8 mouse cellular contexts compared by ENCODE assay signal in genomic region chr10:80935241-80935640, GRCm38 (mm10). TPM values are rescaled to one million over a fixed set of nuclear protein-coding genes. Genes with fewer than 3 reads are reported as not detected.
DNase-seq lines count a peak whose midpoint lies in the region; ATAC-seq lines count a peak whose summit lies in the region.

No protein-coding gene starts in this region.

- H3K27ac ChIP-seq in lung, embryonic 15.5 days: 0 out of 2 replicates have a peak overlapping the region, but pooled peaks have one; percentile 15
- H3K27ac ChIP-seq in hindbrain, embryonic 13.5 days: 0 out of 2 replicates have a peak overlapping the region, but pooled peaks have one; percentile 46
- no peak overlapping the region for H3K27ac ChIP-seq in midbrain, embryonic 14.5 days (replicated peaks; ENCODE audit: low read depth, low read length)

- H3K4me3 ChIP-seq in lung, embryonic 15.5 days: no peak overlapping the region
- H3K4me3 ChIP-seq in hindbrain, embryonic 13.5 days: no peak overlapping the region
- no peak overlapping the region for H3K4me3 ChIP-seq in midbrain, embryonic 14.5 days (replicated peaks; ENCODE audit: low read depth, low read length)

- no peak for ATAC-seq in lung, embryonic 15.5 days (ENCODE audit: borderline replicate concordance, extremely low read depth, low FRiP score, low TSS enrichment)
- 0 out of 2 replicates have a peak, but pooled peaks have one; percentile 20 for ATAC-seq in common myeloid progenitor, adult 5-6 weeks (replicated peaks; ENCODE audit: low read depth, poor library complexity, severe bottlenecking)
- no peak for ATAC-seq in hindbrain, embryonic 13.5 days (ENCODE audit: low FRiP score)
- ATAC-seq in midbrain, embryonic 14.5 days (ENCODE audit: low FRiP score, low TSS enrichment): no peak

- no peaks in the 10 kb centered on the region for H3K9me3 ChIP-seq in lung, embryonic 15.5 days
- no peaks in the 10 kb centered on the region for H3K9me3 ChIP-seq in hindbrain, embryonic 13.5 days
- no peaks in the 10 kb centered on the region for H3K9me3 ChIP-seq in midbrain, embryonic 14.5 days (ENCODE audit: control insufficient read depth, low read length)

- peaks cover 30% of the 10 kb centered on the region for H3K27me3 ChIP-seq in lung, embryonic 15.5 days
- peaks cover 91% of the 10 kb centered on the region for H3K27me3 ChIP-seq in hindbrain, embryonic 13.5 days
- peaks cover 64% of the 10 kb centered on the region for H3K27me3 ChIP-seq in midbrain, embryonic 14.5 days (ENCODE audit: control insufficient read depth, insufficient read depth, low read length)

- H3K36me3 ChIP-seq in lung, embryonic 15.5 days: no peaks in the 10 kb centered on the region
- no peaks in the 10 kb centered on the region for H3K36me3 ChIP-seq in hindbrain, embryonic 13.5 days
- no peaks in the 10 kb centered on the region for H3K36me3 ChIP-seq in midbrain, embryonic 14.5 days (ENCODE audit: control insufficient read depth, insufficient read depth, low read length)

- H3K4me2 ChIP-seq in lung, embryonic 15.5 days: peak overlapping the region; percentile 79
- H3K4me2 ChIP-seq in hindbrain, embryonic 13.5 days: no peak overlapping the region; the same call in 1 of the 2 replicates
- H3K4me2 ChIP-seq in midbrain, embryonic 14.5 days (ENCODE audit: low read length): no peak overlapping the region

- DNase-seq in lung, postnatal 14 days: no peak
- peak; percentile 43 for DNase-seq in midbrain, embryonic 14.5 days
- no peak for DNase-seq in layer of hippocampus, adult 8-10 months (ENCODE audit: low spot score in 2 of 2)
- no peak for DNase-seq in right cerebral cortex, adult 2 months (ENCODE audit: low spot score in 2 of 2)
- no peak for DNase-seq in kidney, postnatal 25 days

- WGBS in lung, embryonic 15.5 days: 13% methylated on average over 3 of the region's 3 CpGs
- 1% methylated on average over 3 of the region's 3 CpGs for WGBS in hindbrain, embryonic 13.5 days
- WGBS in midbrain, embryonic 14.5 days: 2% methylated on average over 3 of the region's 3 CpGs

- no peak overlapping the region for H3K9ac ChIP-seq in lung, embryonic 15.5 days
- H3K9ac ChIP-seq in hindbrain, embryonic 13.5 days: no peak overlapping the region
- no peak overlapping the region for H3K9ac ChIP-seq in midbrain, embryonic 14.5 days (replicated peaks; ENCODE audit: low read length)

- peaks cover 86% of the 10 kb centered on the region for H3K4me1 ChIP-seq in lung, embryonic 15.5 days
- H3K4me1 ChIP-seq in hindbrain, embryonic 13.5 days (replicated peaks): peaks cover 99% of the 10 kb centered on the region
- H3K4me1 ChIP-seq in midbrain, embryonic 14.5 days (ENCODE audit: control insufficient read depth, insufficient read depth, low read length): peaks cover 59% of the 10 kb centered on the region

RNA-seq across cellular contexts. Expression of gene Gadd45b, which starts 5.4 kb away (rescaled TPM):
- polyA plus RNA-seq in lung, embryonic 15.5 days (2015; fragmentation: Nextera tagmentation; extraction: Ambion mirVana): 42.7 and 42.9 TPM in 2 replicates
- total RNA-seq in common myeloid progenitor, adult 5-6 weeks (2017): 6.9 and 7.5 TPM in 2 replicates
- 8.0 and 8.1 TPM in 2 replicates for polyA plus RNA-seq in hindbrain, embryonic 13.5 days (2015; fragmentation: Nextera tagmentation; extraction: Ambion mirVana)
- polyA plus RNA-seq in midbrain, embryonic 14.5 days (2014; fragmentation: Nextera tagmentation; extraction: Ambion mirVana): 4.3 and 8.0 TPM in 2 replicates
- 10 to 100 TPM; 17.4 to 22.9 (median 20.2) TPM for total RNA-seq in layer of hippocampus, adult 8-10 months (2022)

RNA-seq across cellular contexts. Expression of gene Lmnb2, which starts 17.2 kb away (rescaled TPM):
- 55.8 and 60.4 TPM in 2 replicates for polyA plus RNA-seq in lung, embryonic 15.5 days (2015; fragmentation: Nextera tagmentation; extraction: Ambion mirVana)
- total RNA-seq in common myeloid progenitor, adult 5-6 weeks (2017): 44.0 and 46.6 TPM in 2 replicates
- 41.5 and 43.9 TPM in 2 replicates for polyA plus RNA-seq in hindbrain, embryonic 13.5 days (2015; fragmentation: Nextera tagmentation; extraction: Ambion mirVana)
- 13.9 and 20.0 TPM in 2 replicates for polyA plus RNA-seq in midbrain, embryonic 14.5 days (2014; fragmentation: Nextera tagmentation; extraction: Ambion mirVana)
- total RNA-seq in layer of hippocampus, adult 8-10 months (2022): 10 to 100 TPM; 17.2 to 22.9 (median 19.9) TPM

RNA-seq across cellular contexts. Expression of gene Timm13, which starts 34.5 kb away (rescaled TPM):
- 305 and 307 TPM in 2 replicates for polyA plus RNA-seq in lung, embryonic 15.5 days (2015; fragmentation: Nextera tagmentation; extraction: Ambion mirVana)
- total RNA-seq in common myeloid progenitor, adult 5-6 weeks (2017): 40.2 and 52.3 TPM in 2 replicates
- polyA plus RNA-seq in hindbrain, embryonic 13.5 days (2015; fragmentation: Nextera tagmentation; extraction: Ambion mirVana): 333 and 336 TPM in 2 replicates
- 331 and 393 TPM in 2 replicates for polyA plus RNA-seq in midbrain, embryonic 14.5 days (2014; fragmentation: Nextera tagmentation; extraction: Ambion mirVana)
- total RNA-seq in layer of hippocampus, adult 8-10 months (2022): 100 to 1,000 TPM; 112 to 139 (median 124) TPM
